Mouse (Mus musculus): ENCODE results near the gene Ttc9c. TPM values are rescaled to one million over a fixed set of nuclear protein-coding genes. Genes with fewer than 3 reads are reported as not detected.

Gene Ttc9c
- polyA plus RNA-seq, 1 experiment, result 13.2 TPM

GRCm38 (mm10) chr19:8786008-8786781 is 32.9 kb downstream of the Ttc9c start, which contains the start of gene Taf6l:
Taf6l (minus strand) TSS chr19:8786417.
- 2% methylated on average over 32 of the region's 32 CpGs for WGBS
- Histone ChIP-seq H3K27ac (ENCODE audit: insufficient read depth, low read length) (peak within 1 kb of the TSS; percentile 51), H3K27me3 (ENCODE audit: control insufficient read depth, insufficient read depth, low read length) (no peaks in the 10 kb centered on the region), H3K36me3 (ENCODE audit: control insufficient read depth, insufficient read depth, low read length) (peaks cover 5% of the 10 kb centered on the region; the same call in 1 of the 2 replicates), H3K4me1 (ENCODE audit: control insufficient read depth, insufficient read depth, insufficient read length) (peaks cover 4% of the 10 kb centered on the region; the same call in 1 of the 2 replicates), H3K4me3 (ENCODE audit: extremely low read depth, insufficient read depth, insufficient read length) (peak within 1 kb of the TSS; percentile 78)
- DNase-seq (ENCODE audit: low read depth in 1 of 2, low spot score in 2 of 2), result peak; percentile 91 to 95
- TF ChIP-seq CTCF (IDR thresholded peaks at IDR 0.05; ENCODE audit: extremely low read depth, insufficient read depth, insufficient read length, insufficient replicate concordance), result no peak
- no peak; the same call in 1 of the 2 replicates for TF ChIP-seq POLR2A (IDR thresholded peaks at IDR 0.05; ENCODE audit: low read depth, low read length)

- Histone ChIP-seq H3K27me3 (ENCODE audit: control insufficient read depth, insufficient read depth, low read length) (no peaks in the 10 kb centered on the region), H3K36me3 (ENCODE audit: control insufficient read depth, insufficient read depth, low read length) (peaks cover 3% of the 10 kb centered on the region), H3K4me3 (ENCODE audit: extremely low read depth, insufficient read depth, insufficient read length) (peak overlapping the region; percentile 94), H3K27ac (ENCODE audit: insufficient read depth, low read length) (peak overlapping the region; percentile 99), H3K4me1 (ENCODE audit: control insufficient read depth, insufficient read depth, insufficient read length) (peaks cover 11% of the 10 kb centered on the region; the same call in 1 of the 2 replicates)
- 3% methylated on average over 20 of the region's 20 CpGs for WGBS
- DNase-seq (ENCODE audit: low read depth in 1 of 2, low spot score in 2 of 2), result peak in 1 of 2 experiments; percentile 25
- TF ChIP-seq POLR2A (IDR thresholded peaks at IDR 0.05; ENCODE audit: low read depth, low read length) (no peak), CTCF (IDR thresholded peaks at IDR 0.05; ENCODE audit: extremely low read depth, insufficient read depth, insufficient read length, insufficient replicate concordance) (no peak)
Observed at GRCm38 (mm10) chr19:8774951-8775421, 44.1 kb downstream of the Ttc9c start.

GRCm38 (mm10) chr19:8774086-8774835 is 44.9 kb downstream of the Ttc9c start, which contains the start of gene Tmem179b:
Tmem179b (minus strand) TSS chr19:8774467.
- no peaks in the 10 kb centered on the region for H3K27me3 ChIP-seq (ENCODE audit: control insufficient read depth, insufficient read depth, low read length)
- peak; percentile 95 for TF ChIP-seq POLR2A (IDR thresholded peaks at IDR 0.05; ENCODE audit: low read depth, low read length)
- no peak for TF ChIP-seq CTCF (IDR thresholded peaks at IDR 0.05; ENCODE audit: extremely low read depth, insufficient read depth, insufficient read length, insufficient replicate concordance)
- peak; percentile 89 to 96 for DNase-seq (ENCODE audit: low read depth in 1 of 2, low spot score in 2 of 2)
- H3K4me3 ChIP-seq (ENCODE audit: extremely low read depth, insufficient read depth, insufficient read length), result peak within 1 kb of the TSS; percentile 94
- peak within 1 kb of the TSS; percentile 99 for H3K27ac ChIP-seq (ENCODE audit: insufficient read depth, low read length)
- WGBS, result under 1% methylated on average over 68 of the region's 68 CpGs
- H3K4me1 ChIP-seq (ENCODE audit: control insufficient read depth, insufficient read depth, insufficient read length), result peaks cover 11% of the 10 kb centered on the region; the same call in 1 of the 2 replicates
- H3K36me3 ChIP-seq (ENCODE audit: control insufficient read depth, insufficient read depth, low read length), result peaks cover 3% of the 10 kb centered on the region

- TF ChIP-seq CTCF (IDR thresholded peaks at IDR 0.05; ENCODE audit: extremely low read depth, insufficient read depth, insufficient read length, insufficient replicate concordance) (no peak), POLR2A (IDR thresholded peaks at IDR 0.05; ENCODE audit: low read depth, low read length) (no peak)
- Histone ChIP-seq H3K36me3 (ENCODE audit: control insufficient read depth, insufficient read depth, low read length) (peaks cover 5% of the 10 kb centered on the region), H3K4me3 (ENCODE audit: extremely low read depth, insufficient read depth, insufficient read length) (peak overlapping the region; percentile 16; the same call in 1 of the 2 replicates), H3K27me3 (ENCODE audit: control insufficient read depth, insufficient read depth, low read length) (no peaks in the 10 kb centered on the region), H3K4me1 (ENCODE audit: control insufficient read depth, insufficient read depth, insufficient read length) (peaks cover 11% of the 10 kb centered on the region; the same call in 1 of the 2 replicates), H3K27ac (ENCODE audit: insufficient read depth, low read length) (0 out of 2 replicates have a peak overlapping the region, but pooled peaks have one; percentile 27)
- WGBS, result 31% methylated on average over 6 of the region's 6 CpGs
- no peak for DNase-seq (ENCODE audit: low read depth in 1 of 2, low spot score in 2 of 2)
Observed at GRCm38 (mm10) chr19:8773409-8773808, 45.7 kb downstream of the Ttc9c start.

- DNase-seq (ENCODE audit: low read depth in 1 of 2, low spot score in 2 of 2), result no peak
- Histone ChIP-seq H3K4me1 (ENCODE audit: control insufficient read depth, insufficient read depth, insufficient read length) (peaks cover 11% of the 10 kb centered on the region; the same call in 1 of the 2 replicates), H3K27ac (ENCODE audit: insufficient read depth, low read length) (no peak overlapping the region), H3K4me3 (ENCODE audit: extremely low read depth, insufficient read depth, insufficient read length) (peak overlapping the region; percentile 16; the same call in 1 of the 2 replicates), H3K36me3 (ENCODE audit: control insufficient read depth, insufficient read depth, low read length) (peaks cover 6% of the 10 kb centered on the region), H3K27me3 (ENCODE audit: control insufficient read depth, insufficient read depth, low read length) (no peaks in the 10 kb centered on the region)
- 71% methylated on average over 5 of the region's 5 CpGs for WGBS
- TF ChIP-seq POLR2A (IDR thresholded peaks at IDR 0.05; ENCODE audit: low read depth, low read length), result no peak
- no peak for TF ChIP-seq CTCF (IDR thresholded peaks at IDR 0.05; ENCODE audit: extremely low read depth, insufficient read depth, insufficient read length, insufficient replicate concordance)
Observed at GRCm38 (mm10) chr19:8772996-8773395, 46.1 kb downstream of the Ttc9c start.

GRCm38 (mm10) chr19:8770567-8771270 is 48.4 kb downstream of the Ttc9c start, which contains the start of gene Tmem223:
Tmem223 (plus strand) TSS chr19:8770996.
- Histone ChIP-seq H3K4me3 (ENCODE audit: extremely low read depth, insufficient read depth, insufficient read length) (peak within 1 kb of the TSS; percentile 87), H3K36me3 (ENCODE audit: control insufficient read depth, insufficient read depth, low read length) (peaks cover 27% of the 10 kb centered on the region), H3K4me1 (ENCODE audit: control insufficient read depth, insufficient read depth, insufficient read length) (peaks cover 11% of the 10 kb centered on the region; the same call in 1 of the 2 replicates), H3K27me3 (ENCODE audit: control insufficient read depth, insufficient read depth, low read length) (no peaks in the 10 kb centered on the region), H3K27ac (ENCODE audit: insufficient read depth, low read length) (peak within 1 kb of the TSS; percentile 92)
- DNase-seq (ENCODE audit: low read depth in 1 of 2, low spot score in 2 of 2), result peak; percentile 59 to 77
- WGBS, result 15% methylated on average over 29 of the region's 29 CpGs
- TF ChIP-seq POLR2A (IDR thresholded peaks at IDR 0.05; ENCODE audit: low read depth, low read length) (peak; percentile 87), CTCF (IDR thresholded peaks at IDR 0.05; ENCODE audit: extremely low read depth, insufficient read depth, insufficient read length, insufficient replicate concordance) (no peak)

All from spleen, adult 2 months (tissue).